Mouse (Mus musculus) kidney, embryonic 16.5 days (tissue): ENCODE data around the gene Gm20388. TPM values are rescaled to one million over a fixed set of nuclear protein-coding genes. Genes with fewer than 3 reads are reported as not detected.

ENCODE experiments used
- ATAC-seq: fragments of 200-750 bp; cut with Nextera tagmentation; 2 replicates; pipeline ENCODE4 v1.8.0; 2017; ENCODE audit warnings: moderate TSS enrichment; ENCODE audit not compliant: low FRiP score, low TSS enrichment
- H3K27ac ChIP-seq: fragments of 300-500 bp; sonication (generic); 2 replicates; pipeline ENCODE4 v1.5.1; 2014; ENCODE audit warnings: low read length
- H3K27me3 ChIP-seq: fragments of 300-500 bp; sonication (generic); 2 replicates; pipeline ENCODE4 v1.6.1; 2014; ENCODE audit warnings: low read length, control low read depth, mixed read lengths; ENCODE audit not compliant: insufficient read depth
- H3K36me3 ChIP-seq: fragments of 300-500 bp; sonication (generic); 2 replicates; pipeline ENCODE4 v1.6.1; 2014; ENCODE audit warnings: low read length, control low read depth, mixed read lengths; ENCODE audit not compliant: insufficient read depth
- H3K4me1 ChIP-seq: fragments of 300-500 bp; sonication (generic); 2 replicates; pipeline ENCODE4 v1.6.1; 2014; ENCODE audit warnings: low read length, control low read depth, mixed read lengths; ENCODE audit not compliant: insufficient read depth
- H3K4me2 ChIP-seq: fragments of 300-500 bp; sonication (generic); replicated peaks from 2 replicates; pipeline ENCODE4 v1.6.1; 2014; ENCODE audit warnings: low read depth, low read length
- H3K4me3 ChIP-seq: fragments of 300-500 bp; sonication (generic); 2 replicates; pipeline ENCODE4 v1.5.1; 2014; ENCODE audit warnings: mild to moderate bottlenecking, low read length
- H3K9ac ChIP-seq: fragments of 300-500 bp; sonication (generic); replicated peaks from 2 replicates; pipeline ENCODE4 v1.6.1; 2014; ENCODE audit warnings: low read length
- H3K9me3 ChIP-seq: fragments of 300-500 bp; sonication (generic); 2 replicates; pipeline ENCODE4 v1.6.1; 2016; ENCODE audit warnings: low read length, control low read depth
- WGBS: fragments of 180-500 bp; shearing (Covaris S2); extraction: QIAGEN DNeasy Blood & Tissue Kit; methylation state at CpG from one replicate; pipeline ENCODE4 v1.1.7; 2014; 5-methylcytosine and 5-hydroxymethylcytosine counted together
- polyA plus RNA-seq: library from polyadenylated mRNA; unstranded; fragments of >200 nt; fragmentation: Nextera tagmentation; extraction: Ambion mirVana; gene quantifications from 2 replicates; pipeline ENCODE4 v1.2.1, GENCODE M21; 2015

The Gm20388 gene
- polyA plus RNA-seq, 1 experiment from 2014 or later, result 7.7 TPM

DNA sequence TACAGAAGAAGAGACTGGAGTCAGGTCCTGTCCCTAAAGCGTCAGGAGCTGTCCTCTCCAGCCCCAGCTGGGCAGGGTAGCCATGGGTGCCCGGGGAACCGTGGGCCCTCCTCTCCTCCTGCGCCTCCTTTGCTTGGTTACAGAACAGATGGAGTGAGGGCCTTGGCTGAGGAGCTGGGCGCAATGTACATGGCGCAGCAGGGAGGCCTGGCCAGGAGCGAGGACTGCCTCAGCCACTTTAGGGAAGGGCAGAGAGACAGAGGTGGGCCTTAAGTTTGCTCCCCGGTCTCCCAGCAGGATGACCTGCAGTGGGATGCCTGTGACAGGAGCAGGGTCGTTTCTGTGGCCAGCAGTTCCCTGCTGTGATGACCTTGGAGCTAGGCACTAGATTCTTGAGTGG, 381.0 kb downstream of the Gm20388 start:
- Histone ChIP-seq H3K27me3 (no peaks in the 10 kb centered on the region), H3K4me2 (no peak overlapping the region), H3K4me3 (no peak overlapping the region), H3K9ac (no peak overlapping the region), H3K4me1 (peaks cover 83% of the 10 kb centered on the region), H3K36me3 (no peaks in the 10 kb centered on the region), H3K9me3 (no peaks in the 10 kb centered on the region), H3K27ac (no peak overlapping the region)
- WGBS, result 84% methylated on average over 9 of the region's 9 CpGs
- ATAC-seq, result no peak

DNA sequence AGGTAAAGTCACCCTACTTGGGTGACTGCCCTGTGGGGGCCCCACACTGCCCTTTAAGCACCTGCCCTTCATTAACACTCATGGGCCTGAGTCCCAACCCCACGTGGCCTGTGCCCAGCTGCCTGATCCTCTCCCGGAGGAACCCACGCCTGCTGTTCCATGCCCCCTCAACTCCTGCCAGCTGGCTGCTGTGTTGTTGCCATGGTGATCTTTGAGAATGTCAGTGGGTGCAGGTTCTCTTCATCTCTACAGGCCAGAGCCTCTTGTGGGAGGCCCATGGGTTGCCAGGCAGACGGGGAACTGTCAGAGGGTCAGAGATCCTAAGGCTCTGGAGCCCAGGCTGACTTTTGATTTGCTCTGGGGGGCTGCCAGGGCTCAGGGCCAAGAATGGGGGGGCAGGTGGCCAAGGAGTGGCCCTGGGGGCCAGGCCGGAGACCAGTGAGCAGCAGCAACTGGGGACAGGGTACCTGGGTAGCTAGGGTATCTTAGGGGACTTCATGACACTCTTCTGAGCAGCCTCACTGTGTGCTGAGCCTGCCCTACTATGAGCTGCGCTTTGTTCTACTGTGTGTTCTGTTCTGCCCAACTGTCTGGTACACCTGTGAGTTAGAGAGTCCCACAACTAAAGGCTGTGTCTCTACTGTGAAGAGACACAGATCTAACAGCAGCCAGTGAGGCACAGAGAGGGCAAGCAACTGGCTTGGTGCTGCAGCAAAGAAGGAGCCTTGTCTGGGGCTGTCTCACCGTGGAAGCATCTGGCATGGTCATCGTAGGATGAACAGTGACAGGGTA, 381.9 kb downstream of the Gm20388 start:
- Histone ChIP-seq H3K27me3 (no peaks in the 10 kb centered on the region), H3K36me3 (no peaks in the 10 kb centered on the region), H3K9ac (no peak overlapping the region), H3K4me2 (no peak overlapping the region), H3K27ac (no peak overlapping the region; the same call in 1 of the 2 replicates), H3K4me1 (peaks cover 90% of the 10 kb centered on the region), H3K4me3 (no peak overlapping the region), H3K9me3 (no peaks in the 10 kb centered on the region)
- ATAC-seq, result no peak
- WGBS, result 63% methylated on average over 8 of the region's 8 CpGs

DNA sequence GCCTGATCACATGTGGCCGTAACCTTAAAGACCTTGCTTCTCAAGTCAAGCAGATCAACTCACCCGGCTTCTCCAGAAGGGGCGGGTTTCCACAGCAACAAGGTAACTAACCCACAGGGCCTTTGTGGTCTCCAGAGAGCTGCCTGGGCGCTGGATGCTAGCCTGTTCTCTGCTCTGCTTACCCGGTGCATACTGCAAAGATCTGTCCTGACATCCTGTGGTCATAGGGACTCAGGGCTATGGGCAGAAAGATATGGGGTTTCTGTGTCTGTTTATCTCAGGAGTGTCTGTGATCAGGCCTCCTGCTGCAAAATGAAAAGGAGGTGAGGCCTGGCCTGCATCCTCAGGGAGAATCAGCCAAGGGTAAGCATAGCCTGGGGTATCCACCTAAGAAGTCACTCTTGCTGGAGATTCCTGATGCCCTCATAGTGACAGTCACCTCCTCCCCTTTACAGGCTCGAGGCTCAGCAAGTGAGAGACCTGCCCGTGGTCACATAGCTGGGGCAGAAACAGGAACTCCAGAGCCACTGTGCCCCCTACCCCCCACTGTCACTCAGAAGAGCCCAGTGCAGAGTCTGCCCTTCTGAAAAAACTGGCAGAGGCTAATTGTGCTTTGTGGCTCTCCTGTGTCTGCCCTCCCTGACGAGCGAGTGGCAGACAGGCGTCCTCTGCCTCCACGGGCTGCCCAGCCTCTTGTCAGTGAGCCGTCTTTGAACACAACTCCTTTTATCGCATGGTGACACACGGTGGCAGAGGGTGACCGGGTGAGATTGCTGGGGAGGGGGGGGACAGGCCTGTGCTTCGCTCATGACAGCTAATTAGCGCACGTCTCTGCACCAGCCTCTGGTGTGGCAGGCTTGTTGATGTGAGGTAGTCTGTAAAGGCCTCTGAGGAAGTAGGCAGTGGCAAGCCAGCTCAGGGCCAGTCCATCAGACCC, 383.0 kb downstream of the Gm20388 start:
- no peak for ATAC-seq
- peak overlapping the region; percentile 20; the same call in 1 of the 2 replicates for H3K9ac ChIP-seq
- no peaks in the 10 kb centered on the region for H3K9me3 ChIP-seq
- no peak overlapping the region for H3K4me2 ChIP-seq
- no peak overlapping the region; the same call in 1 of the 2 replicates for H3K27ac ChIP-seq
- H3K36me3 ChIP-seq, result no peaks in the 10 kb centered on the region
- H3K27me3 ChIP-seq, result no peaks in the 10 kb centered on the region
- WGBS, result 39% methylated on average over 18 of the region's 18 CpGs
- H3K4me3 ChIP-seq, result no peak overlapping the region
- peaks cover 90% of the 10 kb centered on the region for H3K4me1 ChIP-seq

DNA sequence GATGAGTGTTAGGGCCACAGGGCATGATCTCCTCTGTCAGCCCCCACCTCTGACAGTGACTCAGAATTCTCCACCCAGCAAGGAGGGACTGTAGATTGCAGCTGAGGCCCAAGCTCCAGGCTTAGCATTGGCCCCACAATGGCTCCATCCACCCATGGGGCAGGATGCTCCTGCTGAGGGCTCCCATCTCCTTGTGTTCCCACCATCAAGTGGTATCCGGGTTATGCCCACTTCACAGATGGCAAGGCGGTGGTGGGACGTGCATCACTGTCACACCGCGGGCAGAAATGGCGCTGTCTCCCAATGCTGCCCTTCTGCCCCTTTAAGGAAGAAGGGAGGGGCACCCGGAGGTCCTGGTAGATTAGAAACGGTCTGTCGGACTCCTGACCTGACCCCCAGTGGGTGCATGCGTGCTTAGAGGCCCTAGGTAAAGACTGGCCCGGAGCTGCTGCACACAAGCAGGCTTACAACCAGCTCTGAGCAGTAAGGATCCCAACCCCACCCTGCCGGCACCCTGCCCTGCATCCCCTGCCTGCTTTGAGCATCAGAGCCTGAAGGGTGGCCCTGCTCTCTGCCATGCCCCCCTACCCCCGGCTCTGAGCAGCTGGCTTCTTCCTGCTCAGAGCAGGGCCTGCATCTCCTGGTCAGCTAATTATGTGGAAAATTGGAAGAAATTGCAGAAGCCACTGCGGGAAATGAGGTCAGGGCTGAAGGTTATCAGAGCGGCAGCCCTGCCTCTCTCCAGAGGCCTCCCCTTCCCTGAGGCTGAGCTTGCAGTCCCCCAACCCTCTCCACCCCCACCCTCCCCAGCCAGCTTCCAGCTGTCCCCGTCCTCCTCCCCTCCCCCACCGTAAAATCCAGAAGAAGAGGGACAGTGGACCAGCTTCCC, 384.6 kb downstream of the Gm20388 start:
- H3K36me3 ChIP-seq, result no peaks in the 10 kb centered on the region
- no peaks in the 10 kb centered on the region for H3K9me3 ChIP-seq
- ATAC-seq, result peak; percentile 35
- 0 out of 2 replicates have a peak overlapping the region, but pooled peaks have one; percentile 14 for H3K9ac ChIP-seq
- no peaks in the 10 kb centered on the region for H3K27me3 ChIP-seq
- H3K27ac ChIP-seq, result peak overlapping the region; percentile 55
- H3K4me3 ChIP-seq, result no peak overlapping the region
- peaks cover 79% of the 10 kb centered on the region for H3K4me1 ChIP-seq
- H3K4me2 ChIP-seq, result peak overlapping the region; percentile 12; the same call in 1 of the 2 replicates
- WGBS, result 30% methylated on average over 16 of the region's 17 CpGs

DNA sequence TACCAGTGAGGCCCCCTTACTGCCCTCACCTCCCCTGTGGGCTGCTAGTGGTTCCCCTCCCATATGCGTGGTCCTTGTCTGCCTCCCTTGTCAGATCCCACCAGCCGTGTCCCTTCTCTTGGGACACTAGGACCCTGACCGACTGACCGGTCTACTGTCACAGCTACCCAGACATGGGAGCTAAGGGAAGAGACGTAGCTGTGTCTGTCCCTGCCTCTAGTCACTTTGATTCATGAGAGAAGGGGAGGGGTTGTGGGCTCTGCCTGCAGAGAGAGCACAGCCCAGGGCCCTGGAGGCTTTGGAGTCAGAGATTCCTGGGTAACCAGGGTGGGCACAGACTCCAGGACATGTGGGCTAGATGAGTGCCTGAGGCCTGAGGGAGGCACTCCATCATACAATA, 386.4 kb downstream of the Gm20388 start:
- WGBS, result 16% methylated on average over 5 of the region's 5 CpGs
- no peaks in the 10 kb centered on the region for H3K9me3 ChIP-seq
- no peak overlapping the region for H3K4me3 ChIP-seq
- no peaks in the 10 kb centered on the region for H3K27me3 ChIP-seq
- peak; percentile 23; the same call in 1 of the 2 replicates for ATAC-seq
- H3K4me2 ChIP-seq, result no peak overlapping the region
- no peak overlapping the region for H3K27ac ChIP-seq
- H3K9ac ChIP-seq, result no peak overlapping the region
- no peaks in the 10 kb centered on the region for H3K36me3 ChIP-seq
- H3K4me1 ChIP-seq, result peaks cover 75% of the 10 kb centered on the region

DNA sequence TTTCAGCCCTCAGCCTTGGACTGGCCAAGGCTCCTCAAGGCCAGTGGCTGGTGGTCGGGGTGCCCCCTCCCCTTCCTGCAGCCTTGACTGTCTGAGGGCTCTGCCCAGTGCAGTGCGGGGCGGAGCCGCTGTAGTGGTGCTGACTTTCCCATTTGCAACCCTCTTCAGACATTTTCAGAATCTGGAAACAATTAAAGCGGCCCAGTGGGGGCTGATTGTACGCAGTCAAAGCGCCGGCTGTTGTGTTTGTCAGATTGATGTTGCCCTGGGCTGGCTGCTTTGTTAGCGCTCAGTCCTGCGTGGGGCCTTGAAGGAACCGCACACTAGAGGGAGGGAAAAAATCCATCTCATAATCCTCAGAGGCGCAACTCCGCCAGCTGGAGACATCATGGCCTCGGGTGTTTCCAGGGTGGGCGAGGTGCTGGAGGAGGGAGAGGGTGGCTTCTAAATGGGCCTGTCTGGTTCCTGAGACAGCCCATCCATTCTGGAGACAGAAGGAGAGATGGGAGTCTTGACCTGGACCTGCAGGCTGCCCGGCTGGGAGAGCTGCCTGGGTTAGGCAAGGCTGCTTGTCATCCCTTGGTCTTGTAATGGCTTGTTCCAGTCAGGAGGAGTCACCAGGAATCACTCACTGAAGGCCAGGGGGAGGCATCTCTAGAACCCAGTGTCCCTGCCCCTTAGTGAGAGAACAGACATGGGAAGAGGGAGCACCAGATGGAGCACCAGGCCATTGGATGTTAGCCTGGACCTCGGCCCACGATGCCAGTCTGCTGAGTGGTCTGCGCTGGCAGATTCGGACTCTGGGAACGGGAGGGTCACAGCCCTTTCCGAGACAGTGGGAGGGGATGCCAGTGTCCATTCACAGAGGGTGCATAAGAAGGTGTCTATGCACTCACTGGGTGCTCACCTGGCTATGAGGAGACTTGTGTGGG, 388.2 kb downstream of the Gm20388 start:
- Histone ChIP-seq H3K4me3 (no peak overlapping the region), H3K4me2 (no peak overlapping the region), H3K27ac (peak overlapping the region; percentile 16; the same call in 1 of the 2 replicates), H3K9me3 (no peaks in the 10 kb centered on the region), H3K4me1 (peaks cover 58% of the 10 kb centered on the region), H3K36me3 (no peaks in the 10 kb centered on the region), H3K27me3 (no peaks in the 10 kb centered on the region), H3K9ac (no peak overlapping the region)
- ATAC-seq, result no peak; the same call in 1 of the 2 replicates
- WGBS, result 50% methylated on average over 22 of the region's 22 CpGs

DNA sequence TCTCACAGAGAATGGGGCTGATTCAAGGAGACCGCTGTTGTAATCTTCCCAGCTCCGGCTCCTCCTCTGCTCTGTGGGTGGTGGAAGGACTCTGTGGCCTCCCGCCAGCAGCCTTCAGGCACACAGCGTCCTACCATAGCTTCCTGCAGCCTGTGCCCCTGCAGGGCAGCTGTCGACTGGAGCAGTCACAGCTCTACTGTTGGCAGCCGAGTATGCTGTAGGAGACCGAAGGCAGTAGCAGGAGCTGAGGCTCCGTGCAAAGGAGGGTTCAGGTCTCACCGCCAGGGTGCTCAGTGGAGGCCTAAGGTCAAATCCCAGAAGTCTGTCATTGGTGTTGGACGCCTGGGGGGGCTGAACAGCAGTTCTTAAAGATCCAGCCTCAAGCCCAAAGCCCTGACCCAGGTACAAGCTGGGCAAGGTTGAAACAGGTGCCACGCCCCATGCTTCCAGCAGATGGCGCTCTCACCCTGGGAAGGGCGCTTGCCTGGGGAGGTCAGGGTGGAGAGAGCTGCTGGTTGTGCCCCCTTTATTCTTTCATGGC, 390.0 kb downstream of the Gm20388 start:
- no peak overlapping the region for H3K9ac ChIP-seq
- H3K9me3 ChIP-seq, result no peaks in the 10 kb centered on the region
- no peaks in the 10 kb centered on the region for H3K36me3 ChIP-seq
- H3K27ac ChIP-seq, result no peak overlapping the region
- no peaks in the 10 kb centered on the region for H3K27me3 ChIP-seq
- ATAC-seq, result 0 out of 2 replicates have a peak, but pooled peaks have one; percentile 35
- peaks cover 45% of the 10 kb centered on the region for H3K4me1 ChIP-seq
- 16% methylated on average over 13 of the region's 13 CpGs for WGBS
- no peak overlapping the region for H3K4me2 ChIP-seq
- no peak overlapping the region for H3K4me3 ChIP-seq

DNA sequence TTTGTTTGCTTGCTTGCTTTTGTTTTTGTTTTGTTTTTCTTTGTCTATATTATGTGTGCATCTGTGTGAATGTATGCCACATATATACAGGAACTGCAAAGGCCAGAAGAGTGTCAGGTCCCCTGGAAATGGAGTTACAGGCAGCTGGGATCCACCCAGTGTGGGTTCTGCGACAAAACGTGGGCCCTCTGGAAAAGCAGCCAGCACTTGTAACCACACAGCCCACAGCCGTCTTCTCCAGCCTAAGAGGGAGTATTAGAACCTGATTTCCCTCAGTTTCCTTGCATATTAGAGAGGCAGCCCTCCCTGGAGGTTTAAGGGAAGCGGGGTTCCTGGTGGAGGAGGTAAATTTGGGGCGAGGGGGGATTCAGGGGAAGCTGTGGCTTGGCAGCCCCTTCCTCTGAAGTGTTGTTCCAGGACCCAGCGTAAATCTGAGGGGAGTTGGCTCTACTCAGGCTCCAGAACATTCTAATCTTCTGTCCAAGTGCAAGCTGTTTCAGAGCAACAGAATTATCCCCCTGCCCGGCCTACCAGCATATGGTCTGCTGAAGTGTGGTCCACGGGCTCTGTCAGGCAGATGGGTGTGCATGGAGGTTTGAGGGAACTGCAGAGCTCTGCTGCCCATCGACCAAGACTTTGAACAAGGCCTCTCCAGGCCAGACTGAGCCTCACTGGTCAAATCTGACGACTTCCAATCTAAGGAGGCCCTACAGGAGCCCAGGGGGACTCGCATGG, 392.5 kb downstream of the Gm20388 start:
- Histone ChIP-seq H3K4me3 (no peak overlapping the region), H3K27me3 (peaks cover 6% of the 10 kb centered on the region; the same call in 1 of the 2 replicates), H3K27ac (no peak overlapping the region), H3K4me1 (peaks cover 37% of the 10 kb centered on the region), H3K4me2 (no peak overlapping the region), H3K9ac (no peak overlapping the region), H3K36me3 (no peaks in the 10 kb centered on the region), H3K9me3 (no peaks in the 10 kb centered on the region)
- no peak for ATAC-seq
- 77% methylated on average over 11 of the region's 11 CpGs for WGBS
